Mouse (Mus musculus): ENCODE results near the gene Slk. TPM values are rescaled to one million over a fixed set of nuclear protein-coding genes. Genes with fewer than 3 reads are reported as not detected.
"Not testable (repeated sequence)": the region's sequence is repeated elsewhere in the genome, so short reads cannot be mapped to it uniquely, and the experiment has no call there.

The Slk gene
- total RNA-seq, 2 experiments from 2014 or later = 38.1 to 46.8 TPM

- no peak for DNase-seq
Observed at GRCm38 (mm10) chr19:47570042-47570441, 9.4 kb upstream of the Slk start.

- DNase-seq = not testable (repeated sequence)
Observed at GRCm38 (mm10) chr19:47571981-47572380, 7.5 kb upstream of the Slk start.

- no peak for DNase-seq
Observed at GRCm38 (mm10) chr19:47573718-47574117, 5.8 kb upstream of the Slk start.

- DNase-seq = no peak
Observed at GRCm38 (mm10) chr19:47578581-47579224, 775 bp upstream of the Slk start.

GRCm38 (mm10) chr19:47579788-47580631 is 532 bp downstream of the Slk start:
- DNase-seq = peak; percentile 42 to 64

- DNase-seq = no peak
Observed at GRCm38 (mm10) chr19:47585772-47586171, 6.3 kb downstream of the Slk start.

GRCm38 (mm10) chr19:47587009-47587408 is 7.5 kb downstream of the Slk start:
- DNase-seq = no peak

GRCm38 (mm10) chr19:47608513-47608912 is 29.0 kb downstream of the Slk start:
- peak in 1 of 2 experiments; percentile 6 for DNase-seq

- no peak for DNase-seq
Observed at GRCm38 (mm10) chr19:47613442-47613841, 34.0 kb downstream of the Slk start.

GRCm38 (mm10) chr19:47621478-47621877 is 42.0 kb downstream of the Slk start:
- DNase-seq = no peak

GRCm38 (mm10) chr19:47624940-47625711 is 45.6 kb downstream of the Slk start:
- DNase-seq = no peak

- no peak for DNase-seq
Observed at GRCm38 (mm10) chr19:47627450-47627849, 48.0 kb downstream of the Slk start.

- no peak for DNase-seq
Observed at GRCm38 (mm10) chr19:47629068-47629467, 49.6 kb downstream of the Slk start.

GRCm38 (mm10) chr19:47630381-47630780 is 50.9 kb downstream of the Slk start:
- DNase-seq = no peak

GRCm38 (mm10) chr19:47631799-47632198 is 52.3 kb downstream of the Slk start:
- DNase-seq = no peak

GRCm38 (mm10) chr19:47635380-47635779 is 55.9 kb downstream of the Slk start:
- no peak for DNase-seq

- DNase-seq = no peak
Observed at GRCm38 (mm10) chr19:47643910-47644309, 64.4 kb downstream of the Slk start.

GRCm38 (mm10) chr19:47645583-47645982 is 66.1 kb downstream of the Slk start:
- DNase-seq = no peak

GRCm38 (mm10) chr19:47646508-47647120 is 67.1 kb downstream of the Slk start:
- DNase-seq = no peak

- no peak for DNase-seq
Observed at GRCm38 (mm10) chr19:47649071-47649470, 69.6 kb downstream of the Slk start.

- DNase-seq = no peak
Observed at GRCm38 (mm10) chr19:47650366-47651159, 71.1 kb downstream of the Slk start.

- no peak for DNase-seq
Observed at GRCm38 (mm10) chr19:47651160-47651480, 71.6 kb downstream of the Slk start.

Data from adrenal gland, postnatal 36 days (tissue).